Mouse (Mus musculus): ENCODE results near the gene Gm44511.

GRCm38 (mm10) chr6:128844586-128845080, 18.5 kb upstream of the Gm44511 start:
- TF ChIP-seq CTCF (IDR thresholded peaks at IDR 0.05; ENCODE audit: borderline replicate concordance, insufficient read depth, low read length): no peak
- no peak for TF ChIP-seq POLR2A (IDR thresholded peaks at IDR 0.05; ENCODE audit: low read depth, low read length)
